Mouse (Mus musculus): ENCODE results near the gene Mcpt4. TPM values are rescaled to one million over a fixed set of nuclear protein-coding genes. Genes with fewer than 3 reads are reported as not detected.
"Not testable (repeated sequence)": the region's sequence is repeated elsewhere in the genome, so short reads cannot be mapped to it uniquely, and the experiment has no call there.

The Mcpt4 gene
- polyA plus RNA-seq, 1 experiment from 2014 or later: not detected

- not testable (repeated sequence) for H3K27me3 ChIP-seq (replicated peaks; ENCODE audit: control insufficient read depth, insufficient read depth, low read length); DNase-seq (ENCODE audit: low spot score); ATAC-seq; H3K36me3 ChIP-seq (ENCODE audit: control insufficient read depth, insufficient read depth, low read length); H3K9me3 ChIP-seq (replicated peaks; ENCODE audit: control insufficient read depth, low read length); H3K9ac ChIP-seq (ENCODE audit: low read length); H3K27ac ChIP-seq (ENCODE audit: low read depth, low read length); H3K4me1 ChIP-seq (ENCODE audit: control insufficient read depth, insufficient read depth, low read length); H3K4me3 ChIP-seq (ENCODE audit: low read depth, low read length); H3K4me2 ChIP-seq (ENCODE audit: low read length)
- WGBS: 86% methylated on average over 3 of the region's 3 CpGs
These were observed 44.4 kb downstream of the Mcpt4 start, which contains the start of gene Mcpt1 for GRCm38 (mm10) chr14:56017671-56018070. Gene Mcpt1 (plus strand): TSS chr14:56017971.

GRCm38 (mm10) chr14:56013924-56014323 is 48.2 kb downstream of the Mcpt4 start:
- Histone ChIP-seq H3K9ac (ENCODE audit: low read length) (no peak overlapping the region), H3K4me3 (ENCODE audit: low read depth, low read length) (no peak overlapping the region), H3K27me3 (replicated peaks; ENCODE audit: control insufficient read depth, insufficient read depth, low read length) (no peaks in the 10 kb centered on the region), H3K27ac (ENCODE audit: low read depth, low read length) (no peak overlapping the region), H3K36me3 (ENCODE audit: control insufficient read depth, insufficient read depth, low read length) (no peaks in the 10 kb centered on the region), H3K4me2 (ENCODE audit: low read length) (no peak overlapping the region), H3K4me1 (ENCODE audit: control insufficient read depth, insufficient read depth, low read length) (no peaks in the 10 kb centered on the region), H3K9me3 (replicated peaks; ENCODE audit: control insufficient read depth, low read length) (no peaks in the 10 kb centered on the region)
- WGBS: 92% methylated on average over 2 of the region's 2 CpGs
- no peak for DNase-seq (ENCODE audit: low spot score)
- no peak for ATAC-seq

- Histone ChIP-seq H3K4me2 (ENCODE audit: low read length) (no peak overlapping the region), H3K36me3 (ENCODE audit: control insufficient read depth, insufficient read depth, low read length) (no peaks in the 10 kb centered on the region), H3K9me3 (replicated peaks; ENCODE audit: control insufficient read depth, low read length) (no peaks in the 10 kb centered on the region), H3K27me3 (replicated peaks; ENCODE audit: control insufficient read depth, insufficient read depth, low read length) (no peaks in the 10 kb centered on the region), H3K4me1 (ENCODE audit: control insufficient read depth, insufficient read depth, low read length) (no peaks in the 10 kb centered on the region), H3K4me3 (ENCODE audit: low read depth, low read length) (no peak overlapping the region), H3K9ac (ENCODE audit: low read length) (no peak overlapping the region), H3K27ac (ENCODE audit: low read depth, low read length) (no peak overlapping the region)
- ATAC-seq (no peak), DNase-seq (ENCODE audit: low spot score) (no peak)
- WGBS: 77% methylated on average over 3 of the region's 3 CpGs
These were observed 49.0 kb downstream of the Mcpt4 start for GRCm38 (mm10) chr14:56013147-56013546.

Small RNA genes lying within 50 kb of the gene (microRNA-seq; reads per million reads assigned to microRNA genes)
- gene Mir6949: not detected

Other genes starting within 250 kb of the Mcpt4 start
- gene Nfatc4, start 239.2 kb downstream of the Mcpt4 start, polyA plus RNA-seq (2014; fragmentation: Nextera tagmentation; extraction: Ambion mirVana): 8.3 and 9.1 TPM in 2 replicates
- gene Nynrin, start 208.3 kb downstream of the Mcpt4 start, polyA plus RNA-seq (2014; fragmentation: Nextera tagmentation; extraction: Ambion mirVana): 6.2 and 7.4 TPM in 2 replicates
- gene Cbln3, start 177.9 kb downstream of the Mcpt4 start, polyA plus RNA-seq (2014; fragmentation: Nextera tagmentation; extraction: Ambion mirVana): 0.20 and 0.27 TPM in 2 replicates
- 4.6 and 5.4 TPM in 2 replicates for gene Khnyn, start 177.4 kb downstream of the Mcpt4 start, polyA plus RNA-seq (2014; fragmentation: Nextera tagmentation; extraction: Ambion mirVana)
- 99.0 and 110 TPM in 2 replicates for gene Sdr39u1, start 162.0 kb downstream of the Mcpt4 start, polyA plus RNA-seq (2014; fragmentation: Nextera tagmentation; extraction: Ambion mirVana)
- 0.27 and 0.35 TPM in 2 replicates for gene Cma1, start 117.6 kb downstream of the Mcpt4 start, polyA plus RNA-seq (2014; fragmentation: Nextera tagmentation; extraction: Ambion mirVana)
- gene Cma2, start 111.3 kb downstream of the Mcpt4 start, polyA plus RNA-seq (2014; fragmentation: Nextera tagmentation; extraction: Ambion mirVana): not detected in 2 replicates
- gene Mcpt1, start 44.3 kb downstream of the Mcpt4 start, polyA plus RNA-seq (2014; fragmentation: Nextera tagmentation; extraction: Ambion mirVana): not detected in 2 replicates
- not detected in 2 replicates for gene Mcpt9, start 31.8 kb downstream of the Mcpt4 start, polyA plus RNA-seq (2014; fragmentation: Nextera tagmentation; extraction: Ambion mirVana)
- gene Mcpt2, start 20.3 kb downstream of the Mcpt4 start, polyA plus RNA-seq (2014; fragmentation: Nextera tagmentation; extraction: Ambion mirVana): not detected in 2 replicates
- 0.22 TPM in 1 of 2 replicates, not detected in the other for gene Mcpt8, start 23.0 kb upstream of the Mcpt4 start, polyA plus RNA-seq (2014; fragmentation: Nextera tagmentation; extraction: Ambion mirVana)
- not detected in 2 replicates for gene Ctsg, start 40.3 kb upstream of the Mcpt4 start, polyA plus RNA-seq (2014; fragmentation: Nextera tagmentation; extraction: Ambion mirVana)
- gene Gzme, start 58.3 kb upstream of the Mcpt4 start, polyA plus RNA-seq (2014; fragmentation: Nextera tagmentation; extraction: Ambion mirVana): not detected in 2 replicates
- not detected in 2 replicates for gene Gzmd, start 70.3 kb upstream of the Mcpt4 start, polyA plus RNA-seq (2014; fragmentation: Nextera tagmentation; extraction: Ambion mirVana)
- not detected in 2 replicates for gene Gzmg, start 97.3 kb upstream of the Mcpt4 start, polyA plus RNA-seq (2014; fragmentation: Nextera tagmentation; extraction: Ambion mirVana)
- not detected in 2 replicates for gene Gzmn, start 112.3 kb upstream of the Mcpt4 start, polyA plus RNA-seq (2014; fragmentation: Nextera tagmentation; extraction: Ambion mirVana)
- gene Gzmf, start 149.1 kb upstream of the Mcpt4 start, polyA plus RNA-seq (2014; fragmentation: Nextera tagmentation; extraction: Ambion mirVana): not detected in 2 replicates
- not detected in 2 replicates for gene Gzmc, start 172.3 kb upstream of the Mcpt4 start, polyA plus RNA-seq (2014; fragmentation: Nextera tagmentation; extraction: Ambion mirVana)
- not detected in 2 replicates for gene Gzmb, start 199.9 kb upstream of the Mcpt4 start, polyA plus RNA-seq (2014; fragmentation: Nextera tagmentation; extraction: Ambion mirVana)

Measured in forebrain, embryonic 14.5 days (tissue).